Mouse (Mus musculus): ENCODE results near the gene Myh9. TPM values are rescaled to one million over a fixed set of nuclear protein-coding genes. Genes with fewer than 3 reads are reported as not detected.
"Not testable (repeated sequence)": the region's sequence is repeated elsewhere in the genome, so short reads cannot be mapped to it uniquely, and the experiment has no call there.

The Myh9 gene
- total RNA-seq, 1 experiment from 2014 or later = 302 TPM

- peak; percentile 70 to 76; a peak in 3 of 4 replicates for ATAC-seq (replicated peaks in 1 of 2; ENCODE audit: insufficient read depth in 1 of 2, low FRiP score in 2 of 2, low TSS enrichment in 1 of 2, low read depth in 1 of 2, poor library complexity in 2 of 2, severe bottlenecking in 2 of 2)
Measured at GRCm38 (mm10) chr15:77761561-77762380, 80.2 kb downstream of the Myh9 start.

GRCm38 (mm10) chr15:77761083-77761482 lies 80.9 kb downstream of the Myh9 start:
- ATAC-seq (replicated peaks in 1 of 2; ENCODE audit: insufficient read depth in 1 of 2, low FRiP score in 2 of 2, low TSS enrichment in 1 of 2, low read depth in 1 of 2, poor library complexity in 2 of 2, severe bottlenecking in 2 of 2) = no peak

GRCm38 (mm10) chr15:77760037-77760436 lies 81.9 kb downstream of the Myh9 start:
- ATAC-seq (replicated peaks in 1 of 2; ENCODE audit: insufficient read depth in 1 of 2, low FRiP score in 2 of 2, low TSS enrichment in 1 of 2, low read depth in 1 of 2, poor library complexity in 2 of 2, severe bottlenecking in 2 of 2) = no peak

- no peak for ATAC-seq (replicated peaks in 1 of 2; ENCODE audit: insufficient read depth in 1 of 2, low FRiP score in 2 of 2, low TSS enrichment in 1 of 2, low read depth in 1 of 2, poor library complexity in 2 of 2, severe bottlenecking in 2 of 2)
Measured at GRCm38 (mm10) chr15:77757586-77758226, 84.3 kb downstream of the Myh9 start.

- peak; percentile 79 to 89 for ATAC-seq (replicated peaks in 1 of 2; ENCODE audit: insufficient read depth in 1 of 2, low FRiP score in 2 of 2, low TSS enrichment in 1 of 2, low read depth in 1 of 2, poor library complexity in 2 of 2, severe bottlenecking in 2 of 2)
Measured at GRCm38 (mm10) chr15:77756848-77757247, 85.1 kb downstream of the Myh9 start, which contains the start of gene Apol8. Gene Apol8, minus strand, starts transcription at chr15:77757003.

GRCm38 (mm10) chr15:77756081-77756480 lies 85.9 kb downstream of the Myh9 start:
- no peak for ATAC-seq (replicated peaks in 1 of 2; ENCODE audit: insufficient read depth in 1 of 2, low FRiP score in 2 of 2, low TSS enrichment in 1 of 2, low read depth in 1 of 2, poor library complexity in 2 of 2, severe bottlenecking in 2 of 2)

GRCm38 (mm10) chr15:77755132-77755531 lies 86.8 kb downstream of the Myh9 start:
- no peak for ATAC-seq (replicated peaks in 1 of 2; ENCODE audit: insufficient read depth in 1 of 2, low FRiP score in 2 of 2, low TSS enrichment in 1 of 2, low read depth in 1 of 2, poor library complexity in 2 of 2, severe bottlenecking in 2 of 2)

GRCm38 (mm10) chr15:77752443-77752842 lies 89.5 kb downstream of the Myh9 start:
- ATAC-seq (replicated peaks in 1 of 2; ENCODE audit: insufficient read depth in 1 of 2, low FRiP score in 2 of 2, low TSS enrichment in 1 of 2, low read depth in 1 of 2, poor library complexity in 2 of 2, severe bottlenecking in 2 of 2) = no peak

GRCm38 (mm10) chr15:77750461-77750860 lies 91.5 kb downstream of the Myh9 start:
- peak in 1 of 2 experiments; percentile 49; a peak in 1 of 4 replicates for ATAC-seq (replicated peaks in 1 of 2; ENCODE audit: insufficient read depth in 1 of 2, low FRiP score in 2 of 2, low TSS enrichment in 1 of 2, low read depth in 1 of 2, poor library complexity in 2 of 2, severe bottlenecking in 2 of 2)

- ATAC-seq (replicated peaks in 1 of 2; ENCODE audit: insufficient read depth in 1 of 2, low FRiP score in 2 of 2, low TSS enrichment in 1 of 2, low read depth in 1 of 2, poor library complexity in 2 of 2, severe bottlenecking in 2 of 2) = no peak
Measured at GRCm38 (mm10) chr15:77749717-77750116, 92.3 kb downstream of the Myh9 start.

GRCm38 (mm10) chr15:77748414-77748813 lies 93.6 kb downstream of the Myh9 start:
- ATAC-seq (replicated peaks in 1 of 2; ENCODE audit: insufficient read depth in 1 of 2, low FRiP score in 2 of 2, low TSS enrichment in 1 of 2, low read depth in 1 of 2, poor library complexity in 2 of 2, severe bottlenecking in 2 of 2) = no peak

GRCm38 (mm10) chr15:77746326-77746725 lies 95.6 kb downstream of the Myh9 start:
- ATAC-seq (replicated peaks in 1 of 2; ENCODE audit: insufficient read depth in 1 of 2, low FRiP score in 2 of 2, low TSS enrichment in 1 of 2, low read depth in 1 of 2, poor library complexity in 2 of 2, severe bottlenecking in 2 of 2) = no peak

- no peak for ATAC-seq (replicated peaks in 1 of 2; ENCODE audit: insufficient read depth in 1 of 2, low FRiP score in 2 of 2, low TSS enrichment in 1 of 2, low read depth in 1 of 2, poor library complexity in 2 of 2, severe bottlenecking in 2 of 2)
Measured at GRCm38 (mm10) chr15:77745081-77745480, 96.9 kb downstream of the Myh9 start.

GRCm38 (mm10) chr15:77744632-77745031 lies 97.3 kb downstream of the Myh9 start:
- no peak for ATAC-seq (replicated peaks in 1 of 2; ENCODE audit: insufficient read depth in 1 of 2, low FRiP score in 2 of 2, low TSS enrichment in 1 of 2, low read depth in 1 of 2, poor library complexity in 2 of 2, severe bottlenecking in 2 of 2)

GRCm38 (mm10) chr15:77741556-77741955 lies 100.4 kb downstream of the Myh9 start:
- ATAC-seq (replicated peaks in 1 of 2; ENCODE audit: insufficient read depth in 1 of 2, low FRiP score in 2 of 2, low TSS enrichment in 1 of 2, low read depth in 1 of 2, poor library complexity in 2 of 2, severe bottlenecking in 2 of 2) = not testable (repeated sequence)

- peak in 1 of 2 experiments; percentile 36; a peak in 1 of 4 replicates for ATAC-seq (replicated peaks in 1 of 2; ENCODE audit: insufficient read depth in 1 of 2, low FRiP score in 2 of 2, low TSS enrichment in 1 of 2, low read depth in 1 of 2, poor library complexity in 2 of 2, severe bottlenecking in 2 of 2)
Measured at GRCm38 (mm10) chr15:77740511-77741297, 101.3 kb downstream of the Myh9 start.

GRCm38 (mm10) chr15:77733903-77734302 lies 108.1 kb downstream of the Myh9 start:
- not testable (repeated sequence) for ATAC-seq (replicated peaks in 1 of 2; ENCODE audit: insufficient read depth in 1 of 2, low FRiP score in 2 of 2, low TSS enrichment in 1 of 2, low read depth in 1 of 2, poor library complexity in 2 of 2, severe bottlenecking in 2 of 2)

GRCm38 (mm10) chr15:77733380-77733779 lies 108.6 kb downstream of the Myh9 start:
- 0 out of 4 replicates have a peak, but pooled peaks have one; percentile 14 to 19 for ATAC-seq (replicated peaks in 1 of 2; ENCODE audit: insufficient read depth in 1 of 2, low FRiP score in 2 of 2, low TSS enrichment in 1 of 2, low read depth in 1 of 2, poor library complexity in 2 of 2, severe bottlenecking in 2 of 2)
